Mouse (Mus musculus) MEL (cell line): ENCODE results near the gene Bach2. TPM values are rescaled to one million over a fixed set of nuclear protein-coding genes. Genes with fewer than 3 reads are reported as not detected.

ENCODE experiments used
- DNase-seq: peaks from one replicate; pipeline ENCODE4 v3.0.0; 2011; ENCODE audit warnings: low read depth, low spot score
- H3K27ac ChIP-seq: 2 replicates; pipeline ENCODE4 v1.5.1; 2012; ENCODE audit warnings: low read depth, mild to moderate bottlenecking, control low read depth, low read length, moderate library complexity; ENCODE audit not compliant: control insufficient read depth
- H3K27me3 ChIP-seq, 2 experiments: fragments of 150-350 bp in 1 of 2; sonication (generic) in 1 of 2; 2 replicates each; pipeline ENCODE4 v1.6.1; 2012; ENCODE audit warnings: low read length in 2 of 2, mild to moderate bottlenecking in 2 of 2, improper control_type of control experiment in 1 of 2, moderate library complexity in 1 of 2; ENCODE audit not compliant: insufficient read depth in 2 of 2, control insufficient read depth in 1 of 2
- H3K36me3 ChIP-seq, 2 experiments: 2 replicates each; pipeline ENCODE4 v1.6.1; 2012 to 2014; ENCODE audit warnings: low read length in 2 of 2, improper control_type of control experiment in 1 of 2, inconsistent platforms in 1 of 2, mild to moderate bottlenecking in 1 of 2; ENCODE audit not compliant: insufficient read depth in 2 of 2, control insufficient read depth in 1 of 2
- H3K4me1 ChIP-seq, 2 experiments: fragments of 150-350 bp in 1 of 2; sonication (generic) in 1 of 2; 2 replicates each; pipeline ENCODE4 v1.6.1; 2012; ENCODE audit warnings: low read length in 2 of 2, improper control_type of control experiment in 1 of 2, mild to moderate bottlenecking in 1 of 2; ENCODE audit not compliant: insufficient read depth in 2 of 2, control insufficient read depth in 1 of 2
- H3K4me3 ChIP-seq, 2 experiments: fragments of 150-350 bp in 1 of 2; sonication (generic) in 1 of 2; 2 replicates each; pipeline ENCODE4 v1.5.1; 2012; ENCODE audit warnings: low read depth in 2 of 2, low read length in 2 of 2, mild to moderate bottlenecking in 2 of 2, moderate library complexity in 2 of 2, control low read depth in 1 of 2, improper control_type of control experiment in 1 of 2; ENCODE audit not compliant: control insufficient read depth in 1 of 2, insufficient read depth in 1 of 2
- H3K79me2 ChIP-seq: 2 replicates; pipeline ENCODE4 v1.6.1; 2012; ENCODE audit warnings: mild to moderate bottlenecking, low read length, moderate library complexity; ENCODE audit not compliant: control insufficient read depth, poor library complexity, insufficient read depth
- H3K9ac ChIP-seq: 2 replicates; pipeline ENCODE4 v1.6.1; 2012; ENCODE audit warnings: low read depth, mild to moderate bottlenecking, control low read depth, low read length, moderate library complexity; ENCODE audit not compliant: control insufficient read depth, poor library complexity, severe bottlenecking
- H3K9me3 ChIP-seq: fragments of 150-350 bp; sonication (generic); replicated peaks from 2 replicates; pipeline ENCODE4 v1.6.1; 2012; ENCODE audit warnings: mild to moderate bottlenecking, low read length, improper control_type of control experiment, moderate library complexity; ENCODE audit not compliant: insufficient read depth
- BHLHE40 ChIP-seq: IDR thresholded peaks from 2 replicates; pipeline ENCODE4 v1.6.1; 2012; ENCODE audit warnings: low read depth, mild to moderate bottlenecking, inconsistent platforms, low read length, improper control_type of control experiment, borderline replicate concordance
- CHD1 ChIP-seq: IDR thresholded peaks from 2 replicates; pipeline ENCODE4 v1.6.1; 2012; ENCODE audit warnings: low read depth, mild to moderate bottlenecking, inconsistent platforms, low read length, improper control_type of control experiment
- CTCF ChIP-seq, 3 experiments: IDR thresholded peaks in 2 of 3; conservative IDR thresholded peaks in 1 of 3; 2 replicates each; pipeline ENCODE4 v1.5.1; 2011 to 2012; ENCODE audit warnings: low read length in 3 of 3, low read depth in 2 of 3, mild to moderate bottlenecking in 2 of 3, improper control_type of control experiment in 1 of 3, inconsistent platforms in 1 of 3, mixed read lengths in 1 of 3, moderate library complexity in 1 of 3; ENCODE audit not compliant: control insufficient read depth in 1 of 3, insufficient read depth in 1 of 3, poor library complexity in 1 of 3, severe bottlenecking in 1 of 3
- ELF1 ChIP-seq: IDR thresholded peaks from 2 replicates; pipeline ENCODE4 v1.6.1; 2014; ENCODE audit warnings: low read depth, mild to moderate bottlenecking, inconsistent platforms, low read length, improper control_type of control experiment, moderate library complexity
- ETS1 ChIP-seq: IDR thresholded peaks from 2 replicates; pipeline ENCODE4 v1.6.1; 2012; ENCODE audit warnings: low read depth, mild to moderate bottlenecking, inconsistent platforms, low read length, improper control_type of control experiment, moderate library complexity
- GABPA ChIP-seq: IDR thresholded peaks from 2 replicates; pipeline ENCODE4 v1.6.1; 2012; ENCODE audit warnings: low read depth, mild to moderate bottlenecking, inconsistent platforms, low read length, improper control_type of control experiment, moderate library complexity
- MAX ChIP-seq: IDR thresholded peaks from 2 replicates; pipeline ENCODE4 v1.6.1; 2011; ENCODE audit warnings: low read length, improper control_type of control experiment
- MAZ ChIP-seq: IDR thresholded peaks from 2 replicates; pipeline ENCODE4 v1.6.1; 2012; ENCODE audit warnings: low read depth, mild to moderate bottlenecking, inconsistent platforms, low read length, improper control_type of control experiment
- MEF2A ChIP-seq: IDR thresholded peaks from 2 replicates; pipeline ENCODE4 v1.6.1; 2014; ENCODE audit warnings: low read depth, mild to moderate bottlenecking, inconsistent platforms, low read length, improper control_type of control experiment; ENCODE audit not compliant: poor library complexity, insufficient replicate concordance, severe bottlenecking; ENCODE audit errors: extremely low read depth
- MYC ChIP-seq: IDR thresholded peaks from 2 replicates; pipeline ENCODE4 v1.6.1; 2011; ENCODE audit warnings: low read depth, mild to moderate bottlenecking, low read length, improper control_type of control experiment, moderate library complexity
- NRF1 ChIP-seq: IDR thresholded peaks from 2 replicates; pipeline ENCODE4 v1.6.1; 2014; ENCODE audit warnings: low read depth, mild to moderate bottlenecking, inconsistent platforms, low read length, improper control_type of control experiment, moderate library complexity; ENCODE audit not compliant: poor library complexity, insufficient read depth, severe bottlenecking
- POLR2AphosphoS2 ChIP-seq: IDR thresholded peaks from 2 replicates; pipeline ENCODE4 v1.6.1; 2011; ENCODE audit warnings: low read length, improper control_type of control experiment
- POLR2AphosphoS5 ChIP-seq: IDR thresholded peaks from 2 replicates; pipeline ENCODE4 v1.6.1; 2012; ENCODE audit warnings: low read depth, borderline replicate concordance, mild to moderate bottlenecking, inconsistent platforms, low read length, moderate library complexity, mixed read lengths
- RAD21 ChIP-seq: IDR thresholded peaks from 2 replicates; pipeline ENCODE4 v1.6.1; 2011; ENCODE audit warnings: mild to moderate bottlenecking, low read depth, low read length, improper control_type of control experiment
- RCOR1 ChIP-seq: IDR thresholded peaks from 2 replicates; pipeline ENCODE4 v1.6.1; 2012; ENCODE audit warnings: low read depth, mild to moderate bottlenecking, inconsistent platforms, low read length, improper control_type of control experiment
- SMC3 ChIP-seq: IDR thresholded peaks from 2 replicates; pipeline ENCODE4 v1.6.1; 2011; ENCODE audit warnings: low read depth, low read length, improper control_type of control experiment
- TBP ChIP-seq: IDR thresholded peaks from 2 replicates; pipeline ENCODE4 v1.8.0; 2011; ENCODE audit warnings: low read depth, low read length, improper control_type of control experiment
- TCF12 ChIP-seq: IDR thresholded peaks from 2 replicates; pipeline ENCODE4 v1.6.1; 2014; ENCODE audit warnings: low read depth, mild to moderate bottlenecking, inconsistent platforms, low read length, improper control_type of control experiment, moderate library complexity
- UBTF ChIP-seq: IDR thresholded peaks from 2 replicates; pipeline ENCODE4 v1.6.1; 2012; ENCODE audit warnings: low read depth, mild to moderate bottlenecking, inconsistent platforms, low read length, improper control_type of control experiment, moderate library complexity, borderline replicate concordance; ENCODE audit not compliant: insufficient read depth
- USF2 ChIP-seq, 2 experiments: IDR thresholded peaks; 2 replicates each; pipeline ENCODE4 v1.6.1; 2011 to 2012; ENCODE audit warnings: improper control_type of control experiment in 2 of 2, low read length in 2 of 2, borderline replicate concordance in 1 of 2, inconsistent platforms in 1 of 2, low read depth in 1 of 2, mild to moderate bottlenecking in 1 of 2; ENCODE audit not compliant: insufficient read depth in 1 of 2
- ZNF384 ChIP-seq: IDR thresholded peaks from 2 replicates; pipeline ENCODE4 v1.6.1; 2012; ENCODE audit warnings: low read depth, mild to moderate bottlenecking, inconsistent platforms, low read length, improper control_type of control experiment
- polyA plus RNA-seq, 2 experiments: library from polyadenylated mRNA; stranded (reverse) in 1 of 2; unstranded in 1 of 2; fragments of >175 nt in 1 of 2; fragments of >200 nt in 1 of 2; gene quantifications; 2 replicates each; pipeline versions ENCODE4 v1.2.1 to v1.2.4; 2012; ENCODE audit warnings: low replicate concordance in 2 of 2, low read depth in 1 of 2; ENCODE audit not compliant: insufficient read length in 2 of 2, insufficient read depth in 1 of 2, missing spikeins in 1 of 2
- total RNA-seq: library from RNA; depleted of rRNA; stranded (reverse); fragments of 300-350 nt; gene quantifications from 2 replicates; pipeline ENCODE4 v1.2.3, GENCODE M21; 2012

The Bach2 gene
- total and polyA plus RNA-seq, 3 experiments, result 0.04 TPM; not detected in 2

DNA sequence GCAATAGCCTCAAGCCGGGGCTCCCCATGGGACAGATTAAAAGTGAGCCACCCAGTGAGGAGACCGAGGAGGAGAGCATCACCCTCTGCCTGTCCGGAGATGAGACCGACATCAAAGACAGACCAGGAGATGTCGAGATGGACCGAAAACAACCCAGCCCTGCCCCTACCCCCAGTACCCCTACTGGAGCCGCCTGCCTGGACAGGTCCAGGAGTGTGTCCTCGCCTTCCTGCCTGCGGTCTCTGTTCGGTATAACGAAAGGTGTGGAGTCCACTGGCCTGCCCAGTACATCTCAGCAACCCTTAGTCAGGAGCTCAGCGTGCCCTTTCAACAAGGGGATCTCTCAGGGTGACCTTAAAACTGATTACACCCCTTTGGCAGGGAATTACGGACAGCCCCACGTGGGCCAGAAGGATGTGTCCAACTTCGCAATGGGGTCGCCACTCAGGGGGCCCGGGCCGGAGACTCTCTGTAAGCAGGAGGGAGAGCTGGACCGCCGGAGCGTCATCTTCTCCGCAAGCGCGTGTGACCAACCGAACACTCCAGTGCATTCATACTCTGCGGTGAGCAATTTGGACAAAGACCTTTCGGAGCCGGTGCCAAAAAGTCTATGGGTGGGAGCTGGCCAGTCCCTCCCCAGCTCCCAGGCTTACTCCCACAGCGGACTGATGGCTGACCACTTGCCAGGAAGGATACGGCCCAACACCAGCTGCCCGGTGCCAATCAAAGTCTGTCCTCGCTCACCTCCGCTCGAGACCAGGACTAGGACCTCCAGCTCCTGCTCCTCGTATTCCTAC lies 323.9 kb downstream of the Bach2 start (continued):
- no peak for TF ChIP-seq ELF1

- H3K4me3 ChIP-seq, result no peak overlapping the region
- no peak overlapping the region for H3K27ac ChIP-seq
- no peaks in the 10 kb centered on the region for H3K36me3 ChIP-seq
- DNase-seq, result no peak
- no peaks in the 10 kb centered on the region for H3K79me2 ChIP-seq
- H3K9ac ChIP-seq, result no peak overlapping the region; the same call in 1 of the 2 replicates
- TF ChIP-seq GABPA (no peak), SMC3 (no peak), POLR2AphosphoS5 (no peak), MYC (no peak), CTCF (IDR thresholded peaks at IDR 0.05 in 2 of 3, conservative IDR thresholded peaks at IDR 0.05 in 1 of 3; ENCODE audit: control insufficient read depth in 1 of 3, insufficient read depth in 1 of 3, low read depth in 2 of 3, low read length in 3 of 3, poor library complexity in 1 of 3, severe bottlenecking in 1 of 3) (no peak), ETS1 (no peak), RAD21 (no peak), TBP (no peak), TCF12 (no peak), ZNF384 (no peak), POLR2AphosphoS2 (no peak), USF2 (IDR thresholded peaks at IDR 0.05; ENCODE audit: borderline replicate concordance in 1 of 2, insufficient read depth in 1 of 2, low read depth in 1 of 2, low read length in 2 of 2) (no peak), MAX (no peak), BHLHE40 (no peak), CHD1 (no peak), UBTF (no peak), RCOR1 (no peak), NRF1 (no peak), MAZ (no peak), MEF2A (no peak)
- TF ChIP-seq, all 39 proteins: peak for 0
- Histone ChIP-seq H3K4me1 (peaks cover 0 to 3% of the 10 kb centered on the region in 2 experiments; a peak in 1 of 4 replicates), H3K9me3 (no peaks in the 10 kb centered on the region), H3K27me3 (peaks cover 2% of the 10 kb centered on the region in 2 experiments; a peak in 2 of 4 replicates)
These were observed 325.8 kb downstream of the Bach2 start for GRCm38 (mm10) chr4:32564416-32564815.
